Mouse (Mus musculus) bone marrow, adult 2 months (tissue): ENCODE results near the gene Mboat2. TPM values are rescaled to one million over a fixed set of nuclear protein-coding genes. Genes with fewer than 3 reads are reported as not detected.

Source experiments
- H3K27ac ChIP-seq: fragments of 200-500 bp; 2 replicates; pipeline ENCODE4 v1.5.1; 2012; ENCODE audit warnings: low read depth, mild to moderate bottlenecking, control low read depth, inconsistent platforms, low read length; ENCODE audit not compliant: control insufficient read depth, poor library complexity, insufficient read depth
- H3K4me1 ChIP-seq: fragments of 200-500 bp; 2 replicates; pipeline ENCODE4 v1.6.1; 2011; ENCODE audit warnings: low read length; ENCODE audit not compliant: control insufficient read depth, insufficient read depth
- H3K4me3 ChIP-seq: fragments of 200-500 bp; replicated peaks from 2 replicates; pipeline ENCODE3; 2011; ENCODE audit warnings: mild to moderate bottlenecking, low read depth, low read length, control low read depth; ENCODE audit not compliant: control insufficient read depth
- CTCF ChIP-seq: fragments of 200-500 bp; IDR thresholded peaks from 2 replicates; pipeline ENCODE4 v1.5.1; 2011; ENCODE audit warnings: low read length, control low read depth; ENCODE audit not compliant: control insufficient read depth, insufficient read depth
- POLR2A ChIP-seq: fragments of 200-500 bp; IDR thresholded peaks from 2 replicates; pipeline ENCODE4 v1.6.1; 2011; ENCODE audit warnings: low read depth, mild to moderate bottlenecking, control low read depth, low read length, borderline replicate concordance; ENCODE audit not compliant: control insufficient read depth
- WGBS: fragments of 180-500 bp; shearing (Covaris S2); methylation state at CpG from one replicate; pipeline ENCODE4 v1.1.7; 2018; 5-methylcytosine and 5-hydroxymethylcytosine counted together
- polyA plus RNA-seq: library from polyadenylated mRNA; stranded (reverse); fragments of >200 nt; gene quantifications from 2 replicates; pipeline ENCODE4 v1.2.4, GENCODE M21; 2011; ENCODE audit warnings: low replicate concordance; ENCODE audit not compliant: missing spikeins, insufficient read depth, insufficient read length

Mboat2 gene
- polyA plus RNA-seq, 1 experiment = 16.8 TPM

DNA sequence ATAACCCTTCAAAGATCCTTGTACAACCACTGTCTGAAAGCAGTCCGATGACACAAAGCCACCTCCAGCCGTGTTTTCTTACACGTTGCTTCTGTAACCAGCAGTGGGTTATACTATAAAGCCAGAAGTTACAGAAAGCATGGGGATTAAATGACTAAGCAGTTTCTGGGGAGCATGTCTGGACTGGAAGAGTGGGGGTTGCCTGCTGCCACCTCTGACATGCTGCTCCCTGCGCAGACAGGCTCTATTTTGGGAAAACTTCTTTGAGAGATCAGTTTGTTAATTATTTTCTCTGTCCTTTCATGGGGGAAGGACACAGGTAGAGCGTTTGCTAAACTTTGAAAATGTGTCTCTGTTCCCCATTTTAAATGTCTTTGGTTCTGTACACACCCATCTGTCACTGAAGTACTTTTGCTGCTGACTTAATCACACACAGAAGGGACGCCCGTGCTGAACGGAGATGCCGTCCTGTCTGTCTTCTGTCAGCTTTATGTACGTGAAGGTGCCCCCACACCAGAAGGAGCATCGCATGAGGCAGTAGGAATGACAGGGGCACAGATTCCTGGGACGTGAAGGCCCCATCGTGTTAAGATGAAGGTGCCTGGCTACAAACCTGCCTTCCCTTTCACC is 132.8 kb downstream of the Mboat2 start:
- Histone ChIP-seq H3K4me3 (no peak overlapping the region), H3K27ac (no peak overlapping the region), H3K4me1 (no peaks in the 10 kb centered on the region)
- TF ChIP-seq POLR2A (no peak), CTCF (no peak)
- WGBS = 20% methylated on average over 13 of the region's 13 CpGs

DNA sequence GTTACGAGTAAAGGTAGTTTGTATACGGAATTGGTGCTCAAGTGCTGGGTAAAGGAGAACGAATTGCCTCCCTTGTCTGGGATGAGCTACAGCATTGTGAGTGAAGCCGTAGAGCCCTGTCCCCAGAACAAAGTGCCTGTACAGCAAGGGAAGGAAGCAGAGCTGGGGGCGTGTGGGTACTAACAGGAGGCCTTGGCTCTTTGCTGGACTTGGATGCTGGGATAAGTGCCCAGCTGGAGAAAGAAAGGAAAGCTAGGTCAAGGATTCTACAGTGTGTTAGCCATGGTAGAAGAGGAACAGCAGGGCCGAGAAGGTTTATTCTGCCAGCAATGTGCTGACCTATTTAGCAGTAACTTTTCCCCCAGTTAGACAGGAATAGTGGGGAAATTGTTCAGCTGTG is 134.7 kb downstream of the Mboat2 start:
- WGBS = 88% methylated on average over 6 of the region's 6 CpGs
- Histone ChIP-seq H3K4me1 (no peaks in the 10 kb centered on the region), H3K27ac (no peak overlapping the region), H3K4me3 (no peak overlapping the region)
- TF ChIP-seq CTCF (no peak), POLR2A (no peak)

DNA sequence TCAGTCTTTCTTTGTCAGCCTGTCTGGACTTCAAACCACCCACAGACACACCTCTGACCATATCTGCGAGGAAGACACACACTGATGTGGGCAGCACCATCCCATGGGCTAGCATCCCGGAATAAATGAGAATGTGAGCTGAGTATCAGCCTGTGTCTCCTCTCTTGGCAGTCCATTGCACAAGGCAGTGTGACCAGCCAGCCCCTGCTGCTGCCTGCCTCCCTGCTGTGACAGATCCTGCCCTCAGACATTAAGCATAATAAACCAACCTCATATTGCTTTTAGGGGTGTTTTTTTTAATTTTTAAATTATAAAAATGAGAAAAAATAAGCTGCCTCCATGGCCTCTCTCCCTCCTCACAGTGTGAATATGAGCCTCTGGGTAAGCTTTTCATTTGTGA is 135.4 kb downstream of the Mboat2 start:
- WGBS = 86% methylated on average over 2 of the region's 2 CpGs
- TF ChIP-seq POLR2A (no peak), CTCF (no peak)
- no peak overlapping the region for H3K4me3 ChIP-seq
- no peak overlapping the region for H3K27ac ChIP-seq
- H3K4me1 ChIP-seq = no peaks in the 10 kb centered on the region

DNA sequence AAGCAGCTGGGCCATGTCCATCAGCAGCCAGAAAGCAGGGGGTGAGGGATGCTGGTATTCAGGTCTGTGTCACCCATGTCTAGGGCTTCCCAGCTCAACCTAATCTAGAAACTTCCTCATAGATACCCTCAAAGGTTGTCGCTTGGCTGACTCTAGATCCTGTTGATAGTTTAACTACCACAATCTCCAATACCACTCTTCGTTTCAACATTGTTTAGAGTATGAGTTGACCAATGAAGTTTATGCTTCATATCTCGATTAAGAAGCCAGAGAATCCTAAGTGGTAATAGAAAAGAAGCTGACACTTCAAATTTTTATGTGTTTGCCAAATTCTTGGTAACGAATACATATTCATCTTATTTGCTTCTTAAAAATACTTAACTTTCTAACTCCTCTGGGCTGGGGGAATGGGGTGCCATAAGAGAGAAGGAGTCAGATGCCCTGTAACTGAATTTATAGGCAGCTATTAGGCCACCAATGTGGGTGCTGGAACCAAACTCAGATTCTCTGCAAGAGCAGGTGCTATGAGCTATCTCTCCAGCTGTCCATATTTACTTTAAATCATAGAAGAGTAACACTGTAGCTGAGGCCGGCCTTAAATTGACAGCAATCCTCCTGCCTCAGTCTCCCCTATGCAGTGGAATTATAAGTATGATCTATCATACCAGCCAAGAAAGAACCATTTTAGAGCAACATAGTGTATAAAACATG is 141.0 kb downstream of the Mboat2 start:
- TF ChIP-seq CTCF = no peak
- no peak for TF ChIP-seq POLR2A
- WGBS = 71% methylated on average over 5 of the region's 5 CpGs
- H3K4me1 ChIP-seq = peaks cover 2% of the 10 kb centered on the region

DNA sequence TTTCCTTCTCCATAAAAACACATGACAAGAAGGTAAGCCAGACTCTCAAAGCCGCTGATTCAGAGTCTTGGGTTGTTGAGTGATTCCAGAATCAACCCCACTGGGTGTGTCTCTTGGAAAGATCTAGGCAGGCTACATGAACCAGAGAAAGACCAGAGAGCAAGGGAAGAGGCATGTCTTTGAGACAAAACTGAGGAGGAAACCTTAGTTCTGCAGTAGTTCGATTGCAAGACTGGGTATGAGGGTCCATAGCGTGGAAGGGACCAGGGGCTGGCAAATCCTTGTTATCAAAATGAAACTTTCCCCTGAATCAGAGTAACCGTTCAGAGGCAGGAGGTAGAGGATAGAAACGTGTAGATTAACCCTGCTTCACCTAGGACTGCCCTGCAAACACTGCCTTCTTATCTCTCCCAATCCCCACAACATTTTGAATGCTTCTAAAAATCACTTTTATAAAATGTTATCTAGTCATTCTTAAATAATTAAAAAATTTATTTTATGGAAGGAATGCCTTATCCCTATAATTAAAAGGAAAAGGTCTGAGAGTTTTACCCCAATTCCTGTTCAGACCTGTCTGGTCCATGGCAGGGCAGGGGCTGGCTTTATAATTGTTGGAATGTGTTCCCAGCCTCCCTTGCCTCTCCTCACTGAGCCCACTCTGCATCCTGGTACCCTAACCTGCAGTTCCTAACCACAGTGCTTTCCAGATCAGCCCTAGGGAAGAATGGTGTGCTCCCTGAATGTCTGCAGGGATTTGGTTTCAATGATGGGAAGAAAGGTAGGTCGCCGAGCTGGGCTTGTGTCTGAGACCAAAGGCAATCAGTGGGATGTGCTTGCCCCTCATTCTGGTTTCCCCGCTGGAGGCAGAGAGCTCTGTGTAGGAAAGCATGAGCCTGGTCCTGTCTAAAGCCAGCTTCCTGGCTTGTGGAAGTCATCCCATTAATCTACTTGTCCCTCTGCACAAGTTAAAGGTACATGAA is 142.0 kb downstream of the Mboat2 start:
- 70% methylated on average over 8 of the region's 8 CpGs for WGBS
- H3K4me3 ChIP-seq = no peak overlapping the region
- no peak overlapping the region for H3K27ac ChIP-seq
- TF ChIP-seq CTCF (no peak), POLR2A (no peak)
- peaks cover 2% of the 10 kb centered on the region for H3K4me1 ChIP-seq

More for the DNA sequence above, 141.0 kb downstream of the Mboat2 start:
- H3K27ac ChIP-seq = no peak overlapping the region
- no peak overlapping the region for H3K4me3 ChIP-seq

DNA sequence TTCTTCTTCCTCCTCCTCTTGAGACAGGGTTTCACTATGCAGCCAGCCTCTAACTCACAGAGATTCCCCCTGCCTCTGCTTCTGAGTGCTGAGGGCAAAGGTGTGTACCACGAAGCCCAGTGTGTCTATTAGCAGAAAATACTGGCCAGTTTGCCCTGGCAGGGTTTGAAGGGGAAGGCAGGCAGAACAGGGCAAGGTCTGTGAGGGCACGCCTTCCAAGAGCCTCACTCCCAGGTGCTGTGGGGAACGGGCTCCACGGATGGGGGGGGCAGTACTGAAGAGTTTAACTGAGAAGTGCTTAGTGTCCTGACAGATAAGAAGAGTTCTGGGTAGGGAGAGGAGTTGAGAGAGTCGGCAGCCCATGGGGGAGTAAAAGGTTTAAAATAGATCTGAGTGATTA is 142.9 kb downstream of the Mboat2 start:
- H3K27ac ChIP-seq = no peak overlapping the region
- WGBS = 11% methylated on average over 5 of the region's 5 CpGs
- peaks cover 2% of the 10 kb centered on the region for H3K4me1 ChIP-seq
- no peak overlapping the region for H3K4me3 ChIP-seq
- TF ChIP-seq CTCF (no peak), POLR2A (no peak)

DNA sequence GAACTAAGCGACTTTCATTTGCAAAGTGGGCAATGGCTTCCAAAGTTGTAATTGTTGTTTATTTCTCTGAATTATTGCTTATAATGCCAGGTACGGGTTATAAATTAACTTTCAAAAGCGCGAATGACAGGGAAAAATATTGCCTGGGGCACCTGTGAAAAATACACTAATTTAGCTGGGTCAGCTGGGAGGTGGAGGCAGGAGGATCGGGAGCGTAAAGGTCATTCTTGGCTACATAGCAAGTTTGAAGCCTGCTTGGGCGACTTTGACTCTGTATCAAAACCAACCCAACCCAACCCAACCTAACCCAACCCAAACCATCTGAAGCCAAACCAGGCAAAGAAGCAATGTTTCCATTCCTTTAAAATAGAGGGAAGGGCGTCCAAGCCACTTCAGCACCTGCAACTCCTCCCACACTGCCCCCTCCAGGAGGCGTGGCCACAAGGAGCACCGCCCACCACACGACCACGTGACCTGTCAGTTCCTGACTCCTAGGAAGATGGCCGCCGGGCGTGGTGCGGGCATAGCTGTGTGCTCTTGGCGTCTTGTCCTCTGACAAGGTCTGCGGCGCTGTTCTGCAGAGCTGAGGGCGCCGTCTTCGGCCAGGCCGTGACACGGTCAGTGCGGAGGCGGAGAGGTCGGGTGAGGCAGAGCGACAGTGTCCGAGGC is 143.9 kb downstream of the Mboat2 start, which contains the start of gene Kidins220:
Gene Kidins220 (plus strand): TSS at position 480 of the 669 bp plus-strand sequence.
- WGBS = 13% methylated on average over 29 of the region's 29 CpGs
- TF ChIP-seq POLR2A (peak; percentile 97), CTCF (peak; percentile 33; the same call in 1 of the 2 replicates)
- peak within 1 kb of the TSS; percentile 79 for H3K27ac ChIP-seq
- peaks cover 2% of the 10 kb centered on the region for H3K4me1 ChIP-seq
- H3K4me3 ChIP-seq = peak within 1 kb of the TSS; percentile 78
